Mouse (Mus musculus) embryonic fibroblast, embryonic 13.5 days (primary cell): ENCODE data around the gene Gm28047.

Experiments
- CTCF ChIP-seq: IDR thresholded peaks from 2 replicates; pipeline ENCODE4 v1.5.1; 2011; ENCODE audit warnings: mild to moderate bottlenecking, control low read depth, low read length, moderate library complexity, borderline replicate concordance; ENCODE audit not compliant: insufficient read depth
- POLR2A ChIP-seq: IDR thresholded peaks from 2 replicates; pipeline ENCODE4 v1.6.1; 2011; ENCODE audit warnings: low read depth, mild to moderate bottlenecking, control low read depth, low read length, moderate library complexity

- no peak for TF ChIP-seq CTCF
- TF ChIP-seq POLR2A: no peak
These were observed 62.4 kb downstream of the Gm28047 start for GRCm38 (mm10) chr15:102562491-102562890.
